14 mouse cellular contexts compared by ENCODE assay signal in genomic region chr11:60316250-60316649, GRCm38 (mm10). TPM values are rescaled to one million over a fixed set of nuclear protein-coding genes. Genes with fewer than 3 reads are reported as not detected.
A peak's percentile ranks its signal among the peaks of the same experiment; 100 is the strongest.
DNase-seq lines count a peak whose midpoint lies in the region; TF ChIP-seq lines count a peak whose summit lies in the region.
"Had no signal": no experiment of that assay in that cellular context is flagged by ENCODE, and none has a peak within 500 bp of the region (broad histone marks: within the 10 kb centered on the region; RNA-seq: fewer than 3 reads in every experiment).

No protein-coding gene starts in this region.

- DNase-seq in cerebellum, adult 2 months = peak; percentile 45 to 62
- no peak for DNase-seq in cerebellum, adult 11 months
- DNase-seq in left cerebral cortex, adult 2 months (ENCODE audit: extremely low spot score in 1 of 2, low spot score in 2 of 2) = no peak
- DNase-seq in left cerebral cortex, adult 9 months (ENCODE audit: low spot score in 2 of 2) = no peak
- peak; percentile 54 to 68 for DNase-seq in cerebellum, postnatal 14 days
- DNase-seq in kidney, postnatal 14 days = peak; percentile 77
- no peak for DNase-seq in thymus, postnatal 36 days
- no peak for DNase-seq in gastrocnemius, postnatal 4 days (ENCODE audit: low spot score in 2 of 2)
- DNase-seq: adrenal gland, adult 8-10 months; B cell, adult 2 months; thymus, postnatal 25 days had no signal

- TF ChIP-seq POLR2A in cerebellum, adult 2 months (IDR thresholded peaks at IDR 0.05; ENCODE audit: borderline replicate concordance, insufficient read depth, low read length) = no peak

- TF ChIP-seq CTCF in cerebellum, adult 2 months (IDR thresholded peaks at IDR 0.05; ENCODE audit: borderline replicate concordance, insufficient read depth, low read depth, low read length) = no peak
- TF ChIP-seq CTCF in left cerebral cortex, adult 2 months (IDR thresholded peaks at IDR 0.05) = no peak

- H3K4me1 ChIP-seq in cerebellum, adult 2 months (ENCODE audit: control insufficient read depth, insufficient read depth, low read length) = peaks cover 54% of the 10 kb centered on the region

- H3K27ac ChIP-seq in cerebellum, adult 2 months (ENCODE audit: insufficient read depth, low read length) = peak overlapping the region; percentile 12; the same call in 1 of the 2 replicates
- H3K27ac ChIP-seq in left cerebral cortex, adult 2 months = peak overlapping the region; percentile 87
- H3K27ac ChIP-seq: intestine, embryonic 15.5 days; liver, embryonic 15.5 days had no signal

- intact Hi-C loops in left cerebral cortex, adult 2 months (cut with DNase I) = loop anchor here (5.0 kb wide), 1 partner anchor 36 kb away; the partner anchor contains the start of genes Drc3 and Tom1l2

- 37% methylated on average over 7 of the region's 7 CpGs for WGBS in cerebellum, adult 2 months

- H3K27me3 ChIP-seq in cerebellum, adult 2 months (ENCODE audit: control insufficient read depth, insufficient read depth, low read length) = no peaks in the 10 kb centered on the region
- H3K27me3 ChIP-seq: heart, embryonic 12.5 days; intestine, embryonic 15.5 days; liver, embryonic 15.5 days had no signal

- H3K4me3 ChIP-seq in cerebellum, adult 2 months (replicated peaks; ENCODE audit: insufficient read depth, low read depth, low read length) = no peak overlapping the region
- no peak overlapping the region for H3K4me3 ChIP-seq in left cerebral cortex, adult 2 months
- H3K4me3 ChIP-seq: heart, embryonic 12.5 days; intestine, embryonic 15.5 days; liver, embryonic 15.5 days had no signal

RNA-seq across cellular contexts. Expression of gene Tom1l2, which starts 36.5 kb away (rescaled TPM):
- polyA plus RNA-seq in cerebellum, adult 2 months (2012; rRNA removed) = 176 and 180 TPM in 2 replicates
- total RNA-seq in left cerebral cortex, adult 2 months (2021) = 100 to 1,000 TPM; 216 to 221 TPM
- total RNA-seq in gastrocnemius, postnatal 4 days (2021) = 10 to 100 TPM; 37.4 to 45.6 TPM

RNA-seq across cellular contexts. Expression of gene Drc3, which starts 36.9 kb away (rescaled TPM):
- 7.1 and 8.0 TPM in 2 replicates for polyA plus RNA-seq in cerebellum, adult 2 months (2012; rRNA removed)
- total RNA-seq in left cerebral cortex, adult 2 months (2021) = 10 to 100 TPM; 11.7 to 12.5 TPM
- 1 to 10 TPM; 1.0 to 1.8 TPM for total RNA-seq in gastrocnemius, postnatal 4 days (2021)

Comparison
In these comparisons a context has a peak if more than half of its experiments do, and no peak if none do; other contexts are left out.
1. DNase-seq: peak in cerebellum, adult 2 months (2 of 2), cerebellum, postnatal 14 days (2 of 2) and kidney, postnatal 14 days (single experiment); none in cerebellum, adult 11 months (single experiment), left cerebral cortex, adult 2 months (0 of 2), left cerebral cortex, adult 9 months (0 of 2), thymus, postnatal 36 days (0 of 2) and gastrocnemius, postnatal 4 days (0 of 2).
2. RNA of gene Tom1l2, which starts 36.5 kb away (total RNA-seq): 216 to 221 TPM in left cerebral cortex, adult 2 months; 37.4 to 45.6 TPM in gastrocnemius, postnatal 4 days; every median in the first group is over 4 times any median in the second.
3. RNA of gene Drc3, which starts 36.9 kb away (total RNA-seq): 11.7 to 12.5 TPM in left cerebral cortex, adult 2 months; 1.0 to 1.8 TPM in gastrocnemius, postnatal 4 days; every median in the first group is over 4 times any median in the second.